In genomic region chr16:17110771-17111743, GRCm38 (mm10) we compare ENCODE assay signal across 8 mouse cellular contexts. TPM values are rescaled to one million over a fixed set of nuclear protein-coding genes. Genes with fewer than 3 reads are reported as not detected.
DNase-seq lines count a peak whose midpoint lies in the region; ATAC-seq and TF ChIP-seq lines count a peak whose summit lies in the region.

Ppil2 (minus strand) TSS chr16:17111257.

- peak within 1 kb of the TSS; percentile 48 for H3K4me2 ChIP-seq in forebrain, embryonic 14.5 days (ENCODE audit: low read length)
- peak within 1 kb of the TSS; percentile 60 for H3K4me2 ChIP-seq in neural tube, embryonic 14.5 days (ENCODE audit: low read depth, low read length)

- no peaks in the 10 kb centered on the region for H3K27me3 ChIP-seq in forebrain, embryonic 14.5 days (replicated peaks; ENCODE audit: control insufficient read depth, insufficient read depth, low read length)
- no peaks in the 10 kb centered on the region for H3K27me3 ChIP-seq in neural tube, embryonic 14.5 days (ENCODE audit: control insufficient read depth, insufficient read depth, low read length)
- H3K27me3 ChIP-seq in testis, adult 2 months (ENCODE audit: control insufficient read depth, insufficient read depth, low read length), result no peaks in the 10 kb centered on the region

- peak within 1 kb of the TSS; percentile 89 for H3K9ac ChIP-seq in ES-E14 (ENCODE audit: insufficient read depth, low read depth, low read length, poor library complexity, severe bottlenecking)
- peak within 1 kb of the TSS; percentile 73 for H3K9ac ChIP-seq in forebrain, embryonic 14.5 days (ENCODE audit: low read length)
- H3K9ac ChIP-seq in neural tube, embryonic 14.5 days (replicated peaks; ENCODE audit: low read depth, low read length), result peak within 1 kb of the TSS; percentile 61

- peaks cover 25% of the 10 kb centered on the region for H3K36me3 ChIP-seq in ES-E14 (ENCODE audit: control insufficient read depth, insufficient read depth, low read length, poor library complexity, severe bottlenecking)
- H3K36me3 ChIP-seq in forebrain, embryonic 14.5 days (ENCODE audit: control insufficient read depth, insufficient read depth, low read length), result peaks cover 36% of the 10 kb centered on the region
- peaks cover 4% of the 10 kb centered on the region; the same call in 1 of the 2 replicates for H3K36me3 ChIP-seq in neural tube, embryonic 14.5 days (ENCODE audit: control insufficient read depth, insufficient read depth, low read length)
- H3K36me3 ChIP-seq in testis, adult 2 months (ENCODE audit: control insufficient read depth, insufficient read depth, low read length), result no peaks in the 10 kb centered on the region; the same call in 1 of the 2 replicates

- peak; percentile 97 for ATAC-seq in cerebellum, adult (ENCODE audit: insufficient number of reproducible peaks, low FRiP score, low TSS enrichment)
- peak; percentile 93 for ATAC-seq in forebrain, embryonic 14.5 days
- ATAC-seq in neural tube, embryonic 14.5 days (ENCODE audit: low read depth), result peak; percentile 85

- no peaks in the 10 kb centered on the region for H3K9me3 ChIP-seq in ES-E14 (ENCODE audit: control insufficient read depth, insufficient read depth, low read depth, low read length)
- no peaks in the 10 kb centered on the region for H3K9me3 ChIP-seq in forebrain, embryonic 14.5 days (replicated peaks; ENCODE audit: control insufficient read depth, low read length)
- H3K9me3 ChIP-seq in neural tube, embryonic 14.5 days (ENCODE audit: control insufficient read depth, low read length), result no peaks in the 10 kb centered on the region

- 0 out of 2 replicates have a peak within 1 kb of the TSS, but pooled peaks have one; percentile 35 for H3K27ac ChIP-seq in ES-E14 (ENCODE audit: insufficient read depth, low read depth, low read length, poor library complexity, severe bottlenecking)
- peak within 1 kb of the TSS; percentile 17; the same call in 1 of the 2 replicates for H3K27ac ChIP-seq in forebrain, embryonic 14.5 days (ENCODE audit: low read depth, low read length)
- H3K27ac ChIP-seq in neural tube, embryonic 14.5 days (ENCODE audit: low read depth, low read length), result no peak within 1 kb of the TSS
- H3K27ac ChIP-seq in testis, adult 2 months (ENCODE audit: control insufficient read depth, insufficient read depth, low read depth, low read length), result peak within 1 kb of the TSS; percentile 84

- TF ChIP-seq POLR2A in testis, adult 2 months (IDR thresholded peaks at IDR 0.05; ENCODE audit: control insufficient read depth, low read depth, low read length), result peak; percentile 78

- intact Hi-C loops in heart, postnatal 14 days (cut with DNase I), result no loop called here

- H3K4me3 ChIP-seq in ES-E14 (ENCODE audit: insufficient read depth in 1 of 2, low read depth in 1 of 2, low read length in 2 of 2, poor library complexity in 1 of 2, severe bottlenecking in 1 of 2), result peak within 1 kb of the TSS; percentile 86 to 99
- peak within 1 kb of the TSS; percentile 75 for H3K4me3 ChIP-seq in forebrain, embryonic 14.5 days (ENCODE audit: low read depth, low read length)
- H3K4me3 ChIP-seq in neural tube, embryonic 14.5 days (ENCODE audit: low read depth, low read length), result peak within 1 kb of the TSS; percentile 77
- peak within 1 kb of the TSS; percentile 93 for H3K4me3 ChIP-seq in testis, adult 2 months (ENCODE audit: control insufficient read depth, low read depth, low read length)

- no peak for TF ChIP-seq CTCF in testis, adult 2 months (IDR thresholded peaks at IDR 0.05; ENCODE audit: control insufficient read depth, insufficient read depth, insufficient replicate concordance, low read depth, low read length)

- 10% methylated on average over 38 of the region's 38 CpGs for WGBS in forebrain, embryonic 14.5 days
- WGBS in large intestine, adult 2 months, result 6% methylated on average over 38 of the region's 38 CpGs
- 10% methylated on average over 38 of the region's 38 CpGs for WGBS in neural tube, embryonic 14.5 days

- in situ Hi-C loops in ES-E14 (cut with MboI; ENCODE audit: low sequenced_read_pairs in 2 of 2, unreplicated experiment in 2 of 2), result no loop called here

- 0 out of 4 replicates have a peak, but pooled peaks cover 0 to 2% of the 10 kb centered on the region in 2 experiments for H3K4me1 ChIP-seq in ES-E14 (ENCODE audit: control insufficient read depth in 2 of 2, insufficient read depth in 2 of 2, low read length in 2 of 2, poor library complexity in 1 of 2)
- peaks cover 7% of the 10 kb centered on the region; the same call in 1 of the 2 replicates for H3K4me1 ChIP-seq in forebrain, embryonic 14.5 days (ENCODE audit: control insufficient read depth, insufficient read depth, low read length)
- H3K4me1 ChIP-seq in neural tube, embryonic 14.5 days (ENCODE audit: control insufficient read depth, insufficient read depth, low read length), result peaks cover 10% of the 10 kb centered on the region
- H3K4me1 ChIP-seq in testis, adult 2 months (ENCODE audit: control insufficient read depth, insufficient read depth, low read length), result peaks cover 2% of the 10 kb centered on the region

- peak; percentile 67 for DNase-seq in ES-E14 (ENCODE audit: low read depth, low spot score)
- DNase-seq in forebrain, embryonic 14.5 days (ENCODE audit: low spot score), result peak; percentile 92
- DNase-seq in heart, postnatal 14 days, result peak; percentile 65 to 72
- peak; percentile 78 for DNase-seq in large intestine, adult 2 months (ENCODE audit: low read depth, low spot score)
- peak; percentile 71 to 78 for DNase-seq in lung, adult 18-20 months

TF ChIP-seq in ES-E14, 5 proteins besides CTCF, POLR2A, EP300 and RAD21:
- no peak for TF ChIP-seq MAFK (IDR thresholded peaks at IDR 0.05; ENCODE audit: insufficient read depth, low read depth, low read length)
- TF ChIP-seq HCFC1 (IDR thresholded peaks at IDR 0.05; ENCODE audit: borderline replicate concordance, insufficient read depth, low read length), result peak; percentile 95

RNA-seq across cellular contexts. Expression of gene Ppil2, which starts in this region (rescaled TPM):
- 73.2 and 86.7 TPM in 2 replicates for total RNA-seq in ES-E14 (2012; rRNA removed)
- polyA plus RNA-seq in forebrain, embryonic 14.5 days (2014; fragmentation: Nextera tagmentation; extraction: Ambion mirVana), result 146 and 153 TPM in 2 replicates
- 10 to 100 TPM; 42.4 to 43.1 TPM for total RNA-seq in heart, postnatal 14 days (2021)
- 68.5 and 95.8 TPM in 2 replicates for polyA plus RNA-seq in large intestine, adult 2 months (2012; rRNA removed)
- polyA plus RNA-seq in neural tube, embryonic 14.5 days (2014; fragmentation: Nextera tagmentation; extraction: Ambion mirVana), result 131 and 143 TPM in 2 replicates
- polyA plus RNA-seq in testis, adult 2 months (2012; rRNA removed), result 75.3 and 88.8 TPM in 2 replicates
